Mouse (Mus musculus) kidney, postnatal 0 days (tissue): Measurements from ENCODE around the gene Abhd16b. TPM values are rescaled to one million over a fixed set of nuclear protein-coding genes. Genes with fewer than 3 reads are reported as not detected.

ENCODE experiments used
- ATAC-seq: fragments of 200-750 bp; cut with Nextera tagmentation; replicated peaks from 2 replicates; pipeline ENCODE4 v1.8.0; 2017; ENCODE audit warnings: low read depth, moderate number of reproducible peaks, moderate TSS enrichment, moderate library complexity; ENCODE audit not compliant: low FRiP score
- DNase-seq: peaks from one replicate; pipeline ENCODE4 v3.0.0-alpha.2; 2016; ENCODE audit warnings: low spot score
- H3K27ac ChIP-seq: fragments of 300-500 bp; sonication (generic); 2 replicates; pipeline ENCODE4 v1.5.1; 2014; ENCODE audit warnings: mild to moderate bottlenecking
- H3K27me3 ChIP-seq: fragments of 300-500 bp; sonication (generic); 2 replicates; pipeline ENCODE4 v1.6.1; 2014; ENCODE audit warnings: low read length, mixed read lengths; ENCODE audit not compliant: insufficient read depth
- H3K36me3 ChIP-seq: fragments of 300-500 bp; sonication (generic); 2 replicates; pipeline ENCODE4 v1.6.1; 2014; ENCODE audit warnings: low read length, mixed read lengths; ENCODE audit not compliant: insufficient read depth
- H3K4me1 ChIP-seq: fragments of 300-500 bp; sonication (generic); replicated peaks from 2 replicates; pipeline ENCODE4 v1.6.1; 2014; ENCODE audit warnings: antibody characterized with exemption, low read length, mixed read lengths; ENCODE audit not compliant: insufficient read depth
- H3K4me2 ChIP-seq: fragments of 300-500 bp; sonication (generic); 2 replicates; pipeline ENCODE4 v1.6.1; 2014; ENCODE audit warnings: mild to moderate bottlenecking, low read length, moderate library complexity, mixed read lengths
- H3K4me3 ChIP-seq: fragments of 300-500 bp; sonication (generic); replicated peaks from 2 replicates; pipeline ENCODE4 v1.5.1; 2014; ENCODE audit warnings: low read depth, low read length
- H3K9ac ChIP-seq: fragments of 300-500 bp; sonication (generic); 2 replicates; pipeline ENCODE4 v1.6.1; 2014; ENCODE audit warnings: low read depth, low read length
- H3K9me3 ChIP-seq: fragments of 300-500 bp; sonication (generic); replicated peaks from 2 replicates; pipeline ENCODE4 v1.6.1; 2016; ENCODE audit warnings: low read length, inconsistent platforms, mixed read lengths
- CTCF ChIP-seq: IDR thresholded peaks from 2 replicates; pipeline ENCODE4 v1.5.1; 2016; ENCODE audit warnings: antibody characterized with exemption, low read depth, mild to moderate bottlenecking, moderate library complexity
- whole genome bisulfite sequencing: fragments of 180-500 bp; shearing (Covaris S2); extraction: QIAGEN DNeasy Blood & Tissue Kit; methylation state at CpG from one replicate; pipeline ENCODE4 v1.1.7; 2014; 5-methylcytosine and 5-hydroxymethylcytosine counted together
- polyA plus RNA-seq: library from polyadenylated mRNA; unstranded; fragments of >200 nt; fragmentation: Nextera tagmentation; extraction: Ambion mirVana; gene quantifications from 2 replicates; pipeline ENCODE4 v1.2.1, GENCODE M21; 2015

Abhd16b gene
- polyA plus RNA-seq, 1 experiment from 2014 or later: 0.12 TPM

GRCm38 (mm10) chr2:181465423-181465822, 27.6 kb upstream of the Abhd16b start:
- Histone ChIP-seq H3K27me3 (no peaks in the 10 kb centered on the region), H3K4me3 (no peak overlapping the region), H3K9me3 (no peaks in the 10 kb centered on the region), H3K9ac (no peak overlapping the region), H3K36me3 (no peaks in the 10 kb centered on the region), H3K4me1 (peaks cover 3% of the 10 kb centered on the region; the same call in 1 of the 2 replicates), H3K27ac (no peak overlapping the region), H3K4me2 (no peak overlapping the region)
- DNase-seq (no peak), ATAC-seq (no peak)
- WGBS: 60% methylated on average over 3 of the region's 3 CpGs
- no peak for TF ChIP-seq CTCF

- DNase-seq (no peak), ATAC-seq (no peak)
- H3K9me3 ChIP-seq: no peaks in the 10 kb centered on the region
- H3K4me3 ChIP-seq: no peak overlapping the region
- H3K27ac ChIP-seq: 0 out of 2 replicates have a peak overlapping the region, but pooled peaks have one; percentile 68
- no peak for TF ChIP-seq CTCF
- H3K9ac ChIP-seq: no peak overlapping the region
- H3K4me1 ChIP-seq: peaks cover 4% of the 10 kb centered on the region; the same call in 1 of the 2 replicates
- no peaks in the 10 kb centered on the region for H3K27me3 ChIP-seq
- no peaks in the 10 kb centered on the region for H3K36me3 ChIP-seq
- WGBS: 78% methylated on average over 2 of the region's 2 CpGs
- H3K4me2 ChIP-seq: no peak overlapping the region
These were observed 22.7 kb upstream of the Abhd16b start for GRCm38 (mm10) chr2:181470285-181470684.

GRCm38 (mm10) chr2:181471246-181471645, 21.8 kb upstream of the Abhd16b start:
- peak; percentile 13; the same call in 1 of the 2 replicates for TF ChIP-seq CTCF
- H3K9me3 ChIP-seq: no peaks in the 10 kb centered on the region
- WGBS: 38% methylated on average over 5 of the region's 5 CpGs
- no peak overlapping the region for H3K4me3 ChIP-seq
- H3K9ac ChIP-seq: no peak overlapping the region
- H3K36me3 ChIP-seq: no peaks in the 10 kb centered on the region
- H3K27ac ChIP-seq: peak overlapping the region; percentile 68
- no peak for ATAC-seq
- no peaks in the 10 kb centered on the region for H3K27me3 ChIP-seq
- H3K4me2 ChIP-seq: no peak overlapping the region
- DNase-seq: peak; percentile 54
- peaks cover 4% of the 10 kb centered on the region; the same call in 1 of the 2 replicates for H3K4me1 ChIP-seq

GRCm38 (mm10) chr2:181472256-181472827, 20.7 kb upstream of the Abhd16b start:
- DNase-seq: no peak
- no peak for TF ChIP-seq CTCF
- Histone ChIP-seq H3K9me3 (no peaks in the 10 kb centered on the region), H3K9ac (no peak overlapping the region), H3K4me3 (no peak overlapping the region), H3K4me2 (no peak overlapping the region), H3K27ac (peak overlapping the region; percentile 68), H3K4me1 (peaks cover 4% of the 10 kb centered on the region; the same call in 1 of the 2 replicates), H3K27me3 (no peaks in the 10 kb centered on the region), H3K36me3 (no peaks in the 10 kb centered on the region)
- ATAC-seq: no peak; the same call in 1 of the 2 replicates
- 55% methylated on average over 1 of the region's 1 CpGs for WGBS

GRCm38 (mm10) chr2:181483120-181483519, 9.9 kb upstream of the Abhd16b start:
- Histone ChIP-seq H3K36me3 (no peaks in the 10 kb centered on the region), H3K4me2 (peak overlapping the region; percentile 13; the same call in 1 of the 2 replicates), H3K9me3 (no peaks in the 10 kb centered on the region), H3K4me3 (no peak overlapping the region), H3K9ac (no peak overlapping the region), H3K27ac (peak overlapping the region; percentile 51), H3K27me3 (no peaks in the 10 kb centered on the region), H3K4me1 (peaks cover 26% of the 10 kb centered on the region)
- DNase-seq (no peak), ATAC-seq (no peak)
- TF ChIP-seq CTCF: no peak
- 51% methylated on average over 2 of the region's 2 CpGs for WGBS

- H3K4me3 ChIP-seq: no peak overlapping the region
- ATAC-seq (no peak), DNase-seq (peak; percentile 88)
- WGBS: 24% methylated on average over 7 of the region's 7 CpGs
- H3K4me1 ChIP-seq: peaks cover 30% of the 10 kb centered on the region
- peak overlapping the region; percentile 13; the same call in 1 of the 2 replicates for H3K4me2 ChIP-seq
- H3K36me3 ChIP-seq: no peaks in the 10 kb centered on the region
- no peaks in the 10 kb centered on the region for H3K27me3 ChIP-seq
- no peaks in the 10 kb centered on the region for H3K9me3 ChIP-seq
- peak overlapping the region; percentile 51 for H3K27ac ChIP-seq
- peak; percentile 60 for TF ChIP-seq CTCF
- no peak overlapping the region for H3K9ac ChIP-seq
These were observed 9.3 kb upstream of the Abhd16b start for GRCm38 (mm10) chr2:181483562-181484318.
